Mouse (Mus musculus) CH12.LX (cell line): ENCODE data around the gene Srsf5.

Experiments
- CTCF ChIP-seq, 2 experiments: IDR thresholded peaks in 1 of 2; conservative IDR thresholded peaks in 1 of 2; 2 replicates each; pipeline ENCODE4 v1.5.1; 2011 to 2012; ENCODE audit warnings: low read depth in 2 of 2, low read length in 2 of 2, improper control_type of control experiment in 1 of 2, inconsistent platforms in 1 of 2, mild to moderate bottlenecking in 1 of 2, moderate library complexity in 1 of 2
- POLR2A ChIP-seq: IDR thresholded peaks from 2 replicates; pipeline ENCODE4 v1.6.1; 2011; ENCODE audit warnings: low read depth, mild to moderate bottlenecking, improper control_type of control experiment, low read length
- SIN3A ChIP-seq: IDR thresholded peaks from 2 replicates; pipeline ENCODE4 v1.6.1; 2012; ENCODE audit warnings: low read length, improper control_type of control experiment, inconsistent platforms
- ZNF384 ChIP-seq: IDR thresholded peaks from 2 replicates; pipeline ENCODE4 v1.6.1; 2012; ENCODE audit warnings: low read depth, low read length, improper control_type of control experiment, inconsistent platforms

GRCm38 (mm10) chr12:80988286-80988685, 43.0 kb downstream of the Srsf5 start:
- no peak for TF ChIP-seq CTCF (conservative IDR thresholded peaks at IDR 0.05 in 1 of 2, IDR thresholded peaks at IDR 0.05 in 1 of 2; ENCODE audit: low read depth in 2 of 2, low read length in 2 of 2)
- TF ChIP-seq POLR2A, result no peak
- TF ChIP-seq SIN3A, result no peak
- TF ChIP-seq ZNF384, result no peak
